Mouse (Mus musculus): Measurements from ENCODE around the gene Acoxl.

GRCm38 (mm10) chr2:128058627-128059026, 220.0 kb downstream of the Acoxl start:
- TF ChIP-seq POLR2A (IDR thresholded peaks at IDR 0.05; ENCODE audit: borderline replicate concordance, control insufficient read depth, low read depth, low read length) (no peak), CTCF (IDR thresholded peaks at IDR 0.05; ENCODE audit: control insufficient read depth, insufficient read depth, low read length) (no peak)
